9 mouse cellular contexts compared by ENCODE assay signal in genomic region chr2:30588985-30589511, GRCm38 (mm10). TPM values are rescaled to one million over a fixed set of nuclear protein-coding genes. Genes with fewer than 3 reads are reported as not detected.
DNase-seq lines count a peak whose midpoint lies in the region; ATAC-seq lines count a peak whose summit lies in the region.
"Had no signal": no experiment of that assay in that cellular context is flagged by ENCODE, and none has a peak within 500 bp of the region (broad histone marks: within the 10 kb centered on the region; RNA-seq: fewer than 3 reads in every experiment).

No protein-coding gene starts in this region.

- H3K9ac ChIP-seq in midbrain, embryonic 13.5 days (replicated peaks), result no peak overlapping the region
- no peak overlapping the region for H3K9ac ChIP-seq in stomach, embryonic 15.5 days

- peak overlapping the region; percentile 28; the same call in 1 of the 2 replicates for H3K27ac ChIP-seq in midbrain, embryonic 10.5 days (replicated peaks)
- H3K27ac ChIP-seq in midbrain, embryonic 13.5 days, result no peak overlapping the region
- H3K27ac ChIP-seq in stomach, embryonic 15.5 days, result peak overlapping the region; percentile 75

- no peaks in the 10 kb centered on the region for H3K27me3 ChIP-seq in midbrain, embryonic 10.5 days (ENCODE audit: low read depth, poor library complexity, severe bottlenecking)
- H3K27me3 ChIP-seq in midbrain, embryonic 13.5 days, result no peaks in the 10 kb centered on the region
- H3K27me3 ChIP-seq in stomach, embryonic 15.5 days (replicated peaks), result no peaks in the 10 kb centered on the region

- ATAC-seq in midbrain, embryonic 13.5 days, result no peak
- ATAC-seq in stomach, embryonic 15.5 days (ENCODE audit: insufficient read depth, low FRiP score, low read depth), result no peak

- no peaks in the 10 kb centered on the region for H3K9me3 ChIP-seq in midbrain, embryonic 10.5 days (replicated peaks)
- no peaks in the 10 kb centered on the region for H3K9me3 ChIP-seq in midbrain, embryonic 13.5 days
- H3K9me3 ChIP-seq in stomach, embryonic 15.5 days, result no peaks in the 10 kb centered on the region

- H3K4me3 ChIP-seq in midbrain, embryonic 10.5 days, result no peak overlapping the region
- no peak overlapping the region for H3K4me3 ChIP-seq in midbrain, embryonic 13.5 days (replicated peaks)
- H3K4me3 ChIP-seq in stomach, embryonic 15.5 days (replicated peaks), result no peak overlapping the region

- no peak for DNase-seq in midbrain, embryonic 10.5 days (ENCODE audit: low spot score)
- DNase-seq in heart, adult 9 months (ENCODE audit: low spot score in 2 of 2), result peak; percentile 81 to 83
- peak; percentile 82 for DNase-seq in kidney, postnatal 10 days
- no peak for DNase-seq in layer of hippocampus, postnatal 25 days (ENCODE audit: extremely low spot score in 1 of 2, low spot score in 1 of 2)
- no peak for DNase-seq in testis, postnatal 10 days (ENCODE audit: low spot score)

- WGBS in midbrain, embryonic 10.5 days, result 76% methylated on average over 4 of the region's 4 CpGs
- 93% methylated on average over 4 of the region's 4 CpGs for WGBS in midbrain, embryonic 13.5 days
- WGBS in stomach, embryonic 15.5 days, result 53% methylated on average over 4 of the region's 4 CpGs

- H3K36me3 ChIP-seq in midbrain, embryonic 10.5 days, result no peaks in the 10 kb centered on the region
- no peaks in the 10 kb centered on the region for H3K36me3 ChIP-seq in midbrain, embryonic 13.5 days
- no peaks in the 10 kb centered on the region for H3K36me3 ChIP-seq in stomach, embryonic 15.5 days

- H3K4me2 ChIP-seq in midbrain, embryonic 13.5 days (replicated peaks), result no peak overlapping the region
- H3K4me2 ChIP-seq in stomach, embryonic 15.5 days, result no peak overlapping the region
- H3K4me2 ChIP-seq: liver, embryonic 11.5 days had no signal

- H3K4me1 ChIP-seq in midbrain, embryonic 10.5 days, result peaks cover 49% of the 10 kb centered on the region
- H3K4me1 ChIP-seq in midbrain, embryonic 13.5 days (replicated peaks), result peaks cover 29% of the 10 kb centered on the region
- peaks cover 39% of the 10 kb centered on the region for H3K4me1 ChIP-seq in stomach, embryonic 15.5 days

RNA-seq across cellular contexts. Expression of gene Cstad, which starts 5.8 kb away (rescaled TPM):
- polyA plus RNA-seq in midbrain, embryonic 10.5 days (2016; fragmentation: Nextera tagmentation; extraction: Ambion mirVana), result 0.20 and 0.34 TPM in 2 replicates
- 0.27 and 0.43 TPM in 2 replicates for polyA plus RNA-seq in midbrain, embryonic 13.5 days (2015; fragmentation: Nextera tagmentation; extraction: Ambion mirVana)
- 0.71 and 0.72 TPM in 2 replicates for polyA plus RNA-seq in stomach, embryonic 15.5 days (2015; fragmentation: Nextera tagmentation; extraction: Ambion mirVana)
- 10 to 100 TPM in 1 of 2 experiments, 1 to 10 TPM in 1; 3.0 to 10.3 TPM for total RNA-seq in layer of hippocampus, postnatal 25 days (2021)
- total RNA-seq: MEL had no signal
- polyA plus RNA-seq: liver, embryonic 11.5 days had no signal

Comparison
In these comparisons a context has a peak if more than half of its experiments do, and no peak if none do; other contexts are left out.
1. DNase-seq: peak in heart, adult 9 months (2 of 2) and kidney, postnatal 10 days (single experiment); none in midbrain, embryonic 10.5 days (single experiment), layer of hippocampus, postnatal 25 days (0 of 2) and testis, postnatal 10 days (single experiment).